Mouse (Mus musculus) embryonic fibroblast, embryonic 13.5 days (primary cell): ENCODE data around the gene Sh3bgrl.

Experiments used
- CTCF ChIP-seq: IDR thresholded peaks from 2 replicates; pipeline ENCODE4 v1.5.1; 2011; ENCODE audit warnings: mild to moderate bottlenecking, control low read depth, low read length, moderate library complexity, borderline replicate concordance; ENCODE audit not compliant: insufficient read depth
- POLR2A ChIP-seq: IDR thresholded peaks from 2 replicates; pipeline ENCODE4 v1.6.1; 2011; ENCODE audit warnings: low read depth, mild to moderate bottlenecking, control low read depth, low read length, moderate library complexity

- TF ChIP-seq POLR2A (no peak), CTCF (no peak)
Observed at GRCm38 (mm10) chrX:109190969-109191368, 95.8 kb downstream of the Sh3bgrl start.
